Mouse (Mus musculus) liver, postnatal 0 days (tissue): ENCODE data around the gene Fndc3a.

Experiments
- CTCF ChIP-seq: sonication (generic); IDR thresholded peaks from 2 replicates; pipeline ENCODE4 v1.5.1; 2016; ENCODE audit warnings: antibody characterized with exemption, low read depth
- EP300 ChIP-seq: IDR thresholded peaks from 2 replicates; pipeline ENCODE4 v1.6.1; 2016; ENCODE audit warnings: antibody characterized with exemption, low read depth, mild to moderate bottlenecking

GRCm38 (mm10) chr14:72604077-72604476, 105.7 kb downstream of the Fndc3a start:
- TF ChIP-seq CTCF, result no peak
- no peak for TF ChIP-seq EP300
